Mouse (Mus musculus) hindbrain, embryonic 11.5 days (tissue): ENCODE data around the gene Scrt2. TPM values are rescaled to one million over a fixed set of nuclear protein-coding genes. Genes with fewer than 3 reads are reported as not detected.
A peak's percentile ranks its signal among the peaks of the same experiment; 100 is the strongest.

Experiments used
- ATAC-seq: fragments of 200-750 bp; cut with Nextera tagmentation; 2 replicates; pipeline ENCODE4 v1.8.0; 2017; ENCODE audit warnings: mild to moderate bottlenecking, moderate TSS enrichment, moderate library complexity; ENCODE audit not compliant: low FRiP score
- DNase-seq: peaks from one replicate; pipeline ENCODE4 v3.0.0-alpha.2; 2015; ENCODE audit warnings: low spot score
- H3K27ac ChIP-seq: fragments of 300-500 bp; sonication (generic); 2 replicates; pipeline ENCODE4 v1.5.1; 2014; ENCODE audit warnings: mild to moderate bottlenecking, low read depth, low read length
- H3K27me3 ChIP-seq: fragments of 300-500 bp; sonication (generic); 2 replicates; pipeline ENCODE4 v1.6.1; 2014; ENCODE audit warnings: mild to moderate bottlenecking, low read length, moderate library complexity, mixed read lengths; ENCODE audit not compliant: control insufficient read depth, insufficient read depth
- H3K36me3 ChIP-seq: fragments of 300-500 bp; sonication (generic); 2 replicates; pipeline ENCODE4 v1.6.1; 2014; ENCODE audit warnings: mild to moderate bottlenecking, low read length, moderate library complexity, mixed read lengths; ENCODE audit not compliant: control insufficient read depth, insufficient read depth
- H3K4me1 ChIP-seq: fragments of 300-500 bp; sonication (generic); replicated peaks from 2 replicates; pipeline ENCODE4 v1.6.1; 2014; ENCODE audit warnings: low read length, mixed read lengths; ENCODE audit not compliant: control insufficient read depth, insufficient read depth
- H3K4me2 ChIP-seq: fragments of 300-500 bp; sonication (generic); replicated peaks from 2 replicates; pipeline ENCODE4 v1.6.1; 2014; ENCODE audit warnings: mild to moderate bottlenecking, low read depth, low read length
- H3K4me3 ChIP-seq: fragments of 300-500 bp; sonication (generic); 2 replicates; pipeline ENCODE4 v1.5.1; 2014; ENCODE audit warnings: low read depth, low read length
- H3K9ac ChIP-seq: fragments of 300-500 bp; sonication (generic); 2 replicates; pipeline ENCODE4 v1.6.1; 2014; ENCODE audit warnings: low read depth, low read length
- H3K9me3 ChIP-seq: fragments of 300-500 bp; sonication (generic); 2 replicates; pipeline ENCODE4 v1.6.1; 2016; ENCODE audit warnings: low read length; ENCODE audit not compliant: control insufficient read depth
- WGBS: fragments of 180-500 bp; shearing (Covaris S2); extraction: QIAGEN DNeasy Blood & Tissue Kit; methylation state at CpG from one replicate; pipeline ENCODE4 v1.1.7; 2014; 5-methylcytosine and 5-hydroxymethylcytosine counted together
- polyA plus RNA-seq: library from polyadenylated mRNA; unstranded; fragments of >200 nt; fragmentation: Nextera tagmentation; extraction: Ambion mirVana; gene quantifications from 2 replicates; pipeline ENCODE4 v1.2.1, GENCODE M21; 2014

The Scrt2 gene
- polyA plus RNA-seq, 1 experiment from 2014 or later = 31.4 TPM

DNA sequence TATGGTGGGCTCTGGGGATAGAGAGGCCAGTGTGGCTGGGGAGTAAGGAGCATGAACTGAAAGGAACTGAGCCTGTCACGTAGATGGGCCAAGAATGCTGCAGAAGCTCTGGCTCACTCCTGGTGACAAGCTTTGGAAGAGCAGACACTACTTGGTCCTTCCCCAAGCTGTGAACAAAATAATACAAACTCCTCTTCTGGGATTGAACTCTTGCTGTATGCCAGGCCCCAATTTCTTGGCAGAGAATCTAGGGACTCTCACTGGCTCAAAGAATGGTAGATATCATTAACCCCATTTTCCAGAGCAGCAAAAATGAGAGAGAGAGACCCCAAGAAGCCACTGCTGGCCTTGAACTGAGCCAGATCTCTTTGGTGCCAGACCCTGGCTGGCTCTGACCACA, 60.2 kb downstream of the Scrt2 start:
- no peak for ATAC-seq
- peaks cover 7% of the 10 kb centered on the region for H3K4me1 ChIP-seq
- no peaks in the 10 kb centered on the region for H3K9me3 ChIP-seq
- no peak overlapping the region for H3K9ac ChIP-seq
- peak overlapping the region; percentile 27; the same call in 1 of the 2 replicates for H3K4me3 ChIP-seq
- H3K36me3 ChIP-seq = no peaks in the 10 kb centered on the region
- H3K27ac ChIP-seq = peak overlapping the region; percentile 51
- peaks cover 20% of the 10 kb centered on the region for H3K27me3 ChIP-seq
- H3K4me2 ChIP-seq = peak overlapping the region; percentile 90; the same call in 1 of the 2 replicates
- DNase-seq = no peak
- WGBS = 29% methylated on average over 1 of the region's 1 CpGs

DNA sequence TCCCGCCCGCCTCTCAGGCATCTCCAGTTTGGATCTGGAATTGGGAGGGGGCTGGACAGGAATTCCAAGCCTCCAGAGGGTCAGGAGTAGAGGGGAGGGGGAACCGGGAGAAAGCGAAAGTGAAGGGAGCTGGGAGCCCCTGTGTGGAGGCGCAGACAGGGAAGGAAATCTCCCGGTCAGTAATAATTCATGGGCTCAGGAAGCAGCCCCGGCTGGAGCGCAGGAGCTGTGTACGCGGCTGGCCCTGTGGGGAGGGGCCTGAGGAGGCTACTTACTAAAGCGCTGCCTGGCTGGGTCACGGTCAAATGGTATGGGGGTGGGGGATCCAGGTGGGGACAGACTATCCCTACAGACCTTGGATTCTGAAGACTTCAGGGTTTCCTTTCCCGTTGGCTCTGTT, 60.7 kb downstream of the Scrt2 start:
- H3K4me1 ChIP-seq = peaks cover 7% of the 10 kb centered on the region

DNA sequence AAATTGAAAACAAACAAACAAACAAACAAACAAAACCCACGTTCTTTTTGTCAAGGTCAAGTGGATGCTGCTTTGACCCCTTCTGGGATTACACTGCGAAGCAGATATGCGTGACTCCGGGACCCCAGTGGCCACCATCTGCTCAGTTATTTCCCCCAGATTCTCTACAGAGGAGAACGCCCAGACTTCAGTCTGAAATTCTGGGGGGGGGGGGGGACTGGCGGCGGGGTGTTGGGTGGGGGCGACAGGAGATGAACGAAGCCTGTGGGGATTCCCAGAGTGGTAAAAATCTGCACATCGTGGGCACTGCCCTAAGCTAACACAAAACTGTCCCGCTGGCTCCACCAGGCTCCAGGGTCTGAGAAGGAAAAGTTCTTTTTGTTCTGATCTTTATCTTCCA, 61.2 kb downstream of the Scrt2 start:
- Histone ChIP-seq H3K27me3 (peaks cover 20% of the 10 kb centered on the region), H3K9me3 (no peaks in the 10 kb centered on the region), H3K9ac (no peak overlapping the region), H3K4me3 (no peak overlapping the region), H3K36me3 (no peaks in the 10 kb centered on the region), H3K4me2 (peak overlapping the region; percentile 90; the same call in 1 of the 2 replicates), H3K4me1 (peaks cover 7% of the 10 kb centered on the region), H3K27ac (no peak overlapping the region)
- DNase-seq = no peak
- no peak for ATAC-seq
- 1% methylated on average over 11 of the region's 11 CpGs for WGBS

More for the DNA sequence above, 60.7 kb downstream of the Scrt2 start:
- Histone ChIP-seq H3K27ac (peak overlapping the region; percentile 51), H3K9me3 (no peaks in the 10 kb centered on the region), H3K27me3 (peaks cover 20% of the 10 kb centered on the region), H3K9ac (peak overlapping the region; percentile 44), H3K36me3 (no peaks in the 10 kb centered on the region), H3K4me2 (peak overlapping the region; percentile 90), H3K4me3 (peak overlapping the region; percentile 27)
- peak; percentile 64 for ATAC-seq
- peak; percentile 71 for DNase-seq
- WGBS = 2% methylated on average over 13 of the region's 13 CpGs

DNA sequence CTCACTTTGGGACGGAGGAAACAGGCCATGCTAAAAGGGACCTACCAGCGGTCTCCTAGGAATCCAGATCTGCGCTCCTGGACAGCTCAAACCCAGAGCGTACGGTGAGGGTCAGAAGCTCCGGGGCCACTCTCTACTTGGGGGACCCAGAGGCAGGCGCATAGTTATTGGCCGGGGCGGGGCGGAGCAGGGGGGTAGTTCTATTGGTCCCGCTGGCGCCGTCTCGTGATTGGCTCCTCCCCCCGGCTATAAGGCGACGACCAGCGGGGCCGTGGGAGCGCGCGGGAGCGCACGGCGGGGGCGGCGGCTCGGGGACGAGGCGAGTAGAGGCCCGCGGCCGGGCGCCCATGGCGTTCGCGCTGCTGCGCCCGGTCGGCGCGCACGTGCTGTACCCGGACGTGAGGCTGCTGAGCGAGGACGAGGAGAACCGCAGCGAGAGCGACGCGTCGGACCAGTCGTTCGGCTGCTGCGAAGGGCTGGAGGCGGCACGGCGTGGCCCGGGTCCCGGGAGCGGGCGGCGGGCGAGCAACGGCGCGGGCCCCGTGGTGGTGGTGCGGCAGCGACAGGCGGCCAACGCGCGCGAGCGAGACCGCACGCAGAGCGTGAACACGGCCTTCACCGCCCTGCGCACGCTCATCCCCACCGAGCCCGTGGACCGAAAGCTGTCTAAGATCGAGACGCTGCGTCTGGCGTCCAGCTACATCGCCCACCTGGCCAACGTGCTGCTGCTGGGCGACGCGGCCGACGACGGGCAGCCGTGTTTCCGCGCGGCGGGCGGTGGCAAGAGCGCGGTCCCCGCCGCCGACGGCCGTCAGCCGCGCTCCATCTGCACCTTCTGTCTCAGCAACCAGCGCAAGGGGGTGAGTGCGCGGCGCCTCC, 62.2 kb downstream of the Scrt2 start, which contains the start of gene Tcf15:
Gene Tcf15, plus strand, starts transcription at position 283 of the 879 bp plus-strand sequence.
- H3K27me3 ChIP-seq = peaks cover 20% of the 10 kb centered on the region
- H3K4me2 ChIP-seq = peak within 1 kb of the TSS; percentile 90
- H3K9me3 ChIP-seq = no peaks in the 10 kb centered on the region
- peak within 1 kb of the TSS; percentile 61 for H3K9ac ChIP-seq
- H3K27ac ChIP-seq = 0 out of 2 replicates have a peak within 1 kb of the TSS, but pooled peaks have one; percentile 51
- DNase-seq = peak; percentile 78
- under 1% methylated on average over 114 of the region's 118 CpGs for WGBS
- ATAC-seq = peak; percentile 84
- H3K4me1 ChIP-seq = peaks cover 7% of the 10 kb centered on the region
- no peaks in the 10 kb centered on the region for H3K36me3 ChIP-seq
- H3K4me3 ChIP-seq = peak within 1 kb of the TSS; percentile 47

DNA sequence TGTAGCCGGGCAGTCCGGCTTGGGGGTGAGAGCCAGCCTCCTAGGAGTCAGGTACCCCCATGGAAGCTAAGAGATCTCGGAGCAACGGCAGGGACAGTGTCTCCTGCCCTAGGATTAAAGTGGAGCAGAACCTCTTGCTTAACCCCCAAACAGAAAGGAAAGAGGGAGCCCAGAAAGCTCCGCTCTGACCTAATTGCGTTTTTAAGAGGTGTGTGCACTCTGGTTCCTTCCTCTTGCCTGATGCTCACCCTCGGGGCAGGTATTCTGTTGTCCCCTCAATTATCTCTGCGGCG, 62.8 kb downstream of the Scrt2 start:
- ATAC-seq (no peak), DNase-seq (no peak)
- Histone ChIP-seq H3K4me2 (peak overlapping the region; percentile 90), H3K27ac (0 out of 2 replicates have a peak overlapping the region, but pooled peaks have one; percentile 24), H3K4me3 (peak overlapping the region; percentile 47), H3K9ac (peak overlapping the region; percentile 61), H3K4me1 (peaks cover 7% of the 10 kb centered on the region), H3K27me3 (peaks cover 20% of the 10 kb centered on the region), H3K36me3 (no peaks in the 10 kb centered on the region), H3K9me3 (no peaks in the 10 kb centered on the region)
- 16% methylated on average over 9 of the region's 9 CpGs for WGBS

DNA sequence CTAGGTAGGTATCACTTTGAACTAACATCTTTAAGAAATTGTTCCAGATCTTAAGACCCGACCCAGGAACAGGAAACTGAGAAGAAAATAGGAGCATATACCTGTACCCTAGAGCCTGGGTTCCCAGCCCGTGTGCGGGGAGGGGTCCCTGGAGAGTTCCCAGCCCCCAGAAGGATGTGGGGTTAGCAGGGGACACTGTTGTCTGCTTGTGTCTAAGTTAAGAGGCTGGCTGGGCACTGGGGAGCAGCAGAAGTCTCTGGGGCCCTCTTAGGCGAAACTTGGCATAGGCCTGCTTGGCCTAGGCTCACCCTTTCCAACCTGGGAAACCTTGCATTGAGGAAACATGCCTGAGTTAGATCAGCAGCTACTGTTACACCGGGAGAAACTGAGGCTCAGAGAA, 63.2 kb downstream of the Scrt2 start:
- Histone ChIP-seq H3K36me3 (no peaks in the 10 kb centered on the region), H3K27me3 (peaks cover 20% of the 10 kb centered on the region), H3K4me2 (peak overlapping the region; percentile 90), H3K27ac (no peak overlapping the region), H3K9ac (peak overlapping the region; percentile 61), H3K4me1 (peaks cover 5% of the 10 kb centered on the region), H3K9me3 (no peaks in the 10 kb centered on the region), H3K4me3 (peak overlapping the region; percentile 47)
- ATAC-seq (no peak), DNase-seq (no peak)
- WGBS = 57% methylated on average over 5 of the region's 5 CpGs

Other genes starting within 250 kb of the Scrt2 start
- gene Rspo4, start 238.6 kb upstream of the Scrt2 start, polyA plus RNA-seq = 0.66 and 0.77 TPM in 2 replicates
- 0.14 and 0.23 TPM in 2 replicates for gene Angpt4, start 170.3 kb upstream of the Scrt2 start, polyA plus RNA-seq
- 87.1 and 87.5 TPM in 2 replicates for gene Fam110a, start 101.3 kb upstream of the Scrt2 start, polyA plus RNA-seq
- gene Slc52a3, start 85.0 kb upstream of the Scrt2 start, polyA plus RNA-seq = 0.56 and 0.73 TPM in 2 replicates
- gene Srxn1, start 24.0 kb downstream of the Scrt2 start, polyA plus RNA-seq = 13.4 and 14.8 TPM in 2 replicates
- gene Tcf15, start 62.0 kb downstream of the Scrt2 start, polyA plus RNA-seq = 10.7 and 13.1 TPM in 2 replicates
- gene Csnk2a1, start 145.3 kb downstream of the Scrt2 start, polyA plus RNA-seq = 70.3 and 135 TPM in 2 replicates
- gene Tbc1d20, start 212.3 kb downstream of the Scrt2 start, polyA plus RNA-seq = 23.7 and 24.2 TPM in 2 replicates